Mouse (Mus musculus) urinary bladder, postnatal 4 days (tissue): ENCODE data around the gene Tspan18.
A peak's percentile ranks its signal among the peaks of the same experiment; 100 is the strongest.

Experiments used
- DNase-seq, 2 experiments: peaks; one replicate each; pipeline ENCODE4 v3.0.0; 2021 to 2022; ENCODE audit warnings: low spot score in 2 of 2

Gene Tspan18

GRCm38 (mm10) chr2:93161914-93162664 lies 172.2 kb downstream of the Tspan18 start:
- DNase-seq: peak in 1 of 2 experiments; percentile 50

GRCm38 (mm10) chr2:93160467-93161035 lies 173.8 kb downstream of the Tspan18 start:
- DNase-seq: no peak

- no peak for DNase-seq
Observed at GRCm38 (mm10) chr2:93154486-93155032, 179.7 kb downstream of the Tspan18 start.

GRCm38 (mm10) chr2:93153833-93154232 lies 180.5 kb downstream of the Tspan18 start:
- DNase-seq: no peak

GRCm38 (mm10) chr2:93152883-93153491 lies 181.3 kb downstream of the Tspan18 start:
- DNase-seq: no peak

- DNase-seq: no peak
Observed at GRCm38 (mm10) chr2:93152191-93152601, 182.1 kb downstream of the Tspan18 start.
